Mouse (Mus musculus) bone marrow, adult 2 months (tissue): Measurements from ENCODE around the gene Rps27rt. TPM values are rescaled to one million over a fixed set of nuclear protein-coding genes. Genes with fewer than 3 reads are reported as not detected.

Source experiments
- H3K27ac ChIP-seq: fragments of 200-500 bp; 2 replicates; pipeline ENCODE4 v1.5.1; 2012; ENCODE audit warnings: low read depth, mild to moderate bottlenecking, control low read depth, inconsistent platforms, low read length; ENCODE audit not compliant: control insufficient read depth, poor library complexity, insufficient read depth
- H3K4me1 ChIP-seq: fragments of 200-500 bp; 2 replicates; pipeline ENCODE4 v1.6.1; 2011; ENCODE audit warnings: low read length; ENCODE audit not compliant: control insufficient read depth, insufficient read depth
- H3K4me3 ChIP-seq: fragments of 200-500 bp; replicated peaks from 2 replicates; pipeline ENCODE3; 2011; ENCODE audit warnings: mild to moderate bottlenecking, low read depth, low read length, control low read depth; ENCODE audit not compliant: control insufficient read depth
- CTCF ChIP-seq: fragments of 200-500 bp; IDR thresholded peaks from 2 replicates; pipeline ENCODE4 v1.5.1; 2011; ENCODE audit warnings: low read length, control low read depth; ENCODE audit not compliant: control insufficient read depth, insufficient read depth
- POLR2A ChIP-seq: fragments of 200-500 bp; IDR thresholded peaks from 2 replicates; pipeline ENCODE4 v1.6.1; 2011; ENCODE audit warnings: low read depth, mild to moderate bottlenecking, control low read depth, low read length, borderline replicate concordance; ENCODE audit not compliant: control insufficient read depth
- WGBS: fragments of 180-500 bp; shearing (Covaris S2); methylation state at CpG from one replicate; pipeline ENCODE4 v1.1.7; 2018; 5-methylcytosine and 5-hydroxymethylcytosine counted together
- polyA plus RNA-seq: library from polyadenylated mRNA; stranded (reverse); fragments of >200 nt; gene quantifications from 2 replicates; pipeline ENCODE4 v1.2.4, GENCODE M21; 2011; ENCODE audit warnings: low replicate concordance; ENCODE audit not compliant: missing spikeins, insufficient read depth, insufficient read length

The Rps27rt gene
- polyA plus RNA-seq, 1 experiment: 4,351 TPM

GRCm38 (mm10) chr9:114992528-114992927, 10.0 kb upstream of the Rps27rt start:
- WGBS: 79% methylated on average over 2 of the region's 2 CpGs
- Histone ChIP-seq H3K27ac (no peak overlapping the region), H3K4me1 (no peaks in the 10 kb centered on the region; the same call in 1 of the 2 replicates), H3K4me3 (no peak overlapping the region)
- TF ChIP-seq POLR2A (no peak), CTCF (no peak)

- 88% methylated on average over 10 of the region's 10 CpGs for WGBS
- TF ChIP-seq CTCF (no peak), POLR2A (no peak)
- Histone ChIP-seq H3K4me1 (no peaks in the 10 kb centered on the region; the same call in 1 of the 2 replicates), H3K4me3 (no peak overlapping the region), H3K27ac (no peak overlapping the region)
Observed at GRCm38 (mm10) chr9:114990421-114990820, 7.9 kb upstream of the Rps27rt start.

- WGBS: 83% methylated on average over 6 of the region's 6 CpGs
- no peak overlapping the region for H3K4me3 ChIP-seq
- H3K4me1 ChIP-seq: no peaks in the 10 kb centered on the region; the same call in 1 of the 2 replicates
- TF ChIP-seq CTCF (no peak), POLR2A (no peak)
- no peak overlapping the region for H3K27ac ChIP-seq
Observed at GRCm38 (mm10) chr9:114988610-114989327, 6.2 kb upstream of the Rps27rt start.

- Histone ChIP-seq H3K27ac (no peak overlapping the region), H3K4me1 (no peaks in the 10 kb centered on the region; the same call in 1 of the 2 replicates), H3K4me3 (no peak overlapping the region)
- WGBS: 92% methylated on average over 3 of the region's 3 CpGs
- no peak for TF ChIP-seq CTCF
- TF ChIP-seq POLR2A: no peak
Observed at GRCm38 (mm10) chr9:114988029-114988428, 5.5 kb upstream of the Rps27rt start.

- WGBS: 90% methylated on average over 5 of the region's 5 CpGs
- TF ChIP-seq POLR2A (no peak), CTCF (no peak)
- Histone ChIP-seq H3K27ac (no peak overlapping the region), H3K4me3 (no peak overlapping the region), H3K4me1 (no peaks in the 10 kb centered on the region; the same call in 1 of the 2 replicates)
Observed at GRCm38 (mm10) chr9:114986361-114986760, 3.8 kb upstream of the Rps27rt start.

- 82% methylated on average over 5 of the region's 5 CpGs for WGBS
Observed at GRCm38 (mm10) chr9:114985741-114986140, 3.2 kb upstream of the Rps27rt start.

GRCm38 (mm10) chr9:114979969-114980368, 2.6 kb downstream of the Rps27rt start:
- Histone ChIP-seq H3K4me1 (no peaks in the 10 kb centered on the region), H3K4me3 (no peak overlapping the region), H3K27ac (no peak overlapping the region)
- 68% methylated on average over 6 of the region's 6 CpGs for WGBS
- no peak for TF ChIP-seq CTCF
- TF ChIP-seq POLR2A: no peak

More at GRCm38 (mm10) chr9:114985741-114986140, 3.2 kb upstream of the Rps27rt start:
- no peak overlapping the region for H3K4me3 ChIP-seq
- H3K27ac ChIP-seq: no peak overlapping the region
- TF ChIP-seq CTCF: no peak
- TF ChIP-seq POLR2A: no peak
- no peaks in the 10 kb centered on the region; the same call in 1 of the 2 replicates for H3K4me1 ChIP-seq

GRCm38 (mm10) chr9:114978281-114979111, 4.0 kb downstream of the Rps27rt start, which contains the start of gene Osbpl10:
TSS of gene Osbpl10 (plus strand) at chr9:114978569.
- TF ChIP-seq CTCF: no peak
- no peak for TF ChIP-seq POLR2A
- whole genome bisulfite sequencing: under 1% methylated on average over 85 of the region's 86 CpGs
- Histone ChIP-seq H3K27ac (no peak within 1 kb of the TSS; the same call in 1 of the 2 replicates), H3K4me3 (peak within 1 kb of the TSS; percentile 14), H3K4me1 (no peaks in the 10 kb centered on the region)
